Mouse (Mus musculus): ENCODE measurements around the gene Icam2. TPM values are rescaled to one million over a fixed set of nuclear protein-coding genes. Genes with fewer than 3 reads are reported as not detected.
A peak's percentile ranks its signal among the peaks of the same experiment; 100 is the strongest.

Gene Icam2
- total and polyA plus RNA-seq, 3 experiments: 49.6 to 82.7 TPM; not detected in 1

DNA sequence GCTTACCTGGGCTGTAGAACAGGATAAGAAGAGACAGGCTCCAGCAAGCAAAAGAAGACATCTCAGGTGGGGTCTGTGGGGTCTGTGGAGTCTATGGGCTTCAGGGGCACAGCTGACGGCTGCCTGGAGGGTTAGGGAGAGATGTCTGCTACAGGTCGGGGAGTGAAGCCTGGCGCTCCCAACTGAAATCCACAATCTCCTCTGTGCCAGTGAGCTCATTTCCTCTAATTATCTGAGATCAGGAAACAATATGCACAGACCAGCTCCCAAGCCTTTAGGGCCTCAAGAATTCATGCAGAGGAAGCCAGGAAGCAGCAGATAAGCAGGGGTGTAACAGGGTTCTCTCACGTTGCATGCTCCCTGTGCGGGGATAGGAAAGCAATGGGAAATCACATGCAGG lies 5.5 kb downstream of the Icam2 start (continued):
- TF ChIP-seq GATA1 (IDR thresholded peaks at IDR 0.05; ENCODE audit: low read depth, low read length) (peak; percentile 93), ELF1 (IDR thresholded peaks at IDR 0.05; ENCODE audit: low read depth, low read length) (peak; percentile 82)

DNA sequence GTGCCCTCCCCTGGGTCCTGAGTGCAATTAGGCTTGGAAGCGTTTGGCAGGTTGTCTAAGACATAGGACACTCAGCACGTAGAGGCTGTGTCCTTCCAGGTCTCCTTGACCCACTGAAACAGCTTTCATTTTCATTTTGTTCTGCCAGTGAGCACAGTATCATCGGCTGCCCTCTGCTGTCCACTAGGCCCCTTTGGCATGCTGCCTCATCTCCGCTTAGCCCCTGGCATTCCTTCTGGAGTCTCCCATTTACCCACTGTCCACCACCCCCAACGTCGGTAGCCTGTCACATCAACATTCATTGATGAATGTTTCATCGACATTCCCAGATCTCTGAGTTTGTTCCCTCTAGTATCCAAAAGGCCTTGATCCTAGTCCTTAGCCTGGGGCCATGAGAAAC lies 6.0 kb downstream of the Icam2 start:
- no peaks in the 10 kb centered on the region for H3K27me3 ChIP-seq (ENCODE audit: control insufficient read depth in 1 of 2, insufficient read depth in 2 of 2, low read length in 2 of 2)
- H3K27ac ChIP-seq (ENCODE audit: control insufficient read depth, low read depth, low read length): peak overlapping the region; percentile 85
- H3K4me3 ChIP-seq (ENCODE audit: control insufficient read depth in 1 of 2, insufficient read depth in 1 of 2, low read depth in 2 of 2, low read length in 2 of 2): peak overlapping the region; percentile 57 to 89
- peaks cover 15 to 36% of the 10 kb centered on the region in 2 experiments for H3K4me1 ChIP-seq (ENCODE audit: control insufficient read depth in 1 of 2, insufficient read depth in 2 of 2, low read length in 2 of 2)
- H3K79me2 ChIP-seq (ENCODE audit: control insufficient read depth, insufficient read depth, low read length, poor library complexity): peaks cover 18% of the 10 kb centered on the region
- peak overlapping the region; percentile 60 for H3K9ac ChIP-seq (ENCODE audit: control insufficient read depth, low read depth, low read length, poor library complexity, severe bottlenecking)
- peaks cover 0 to 33% of the 10 kb centered on the region in 2 experiments; a peak in 2 of 4 replicates for H3K36me3 ChIP-seq (ENCODE audit: control insufficient read depth in 1 of 2, insufficient read depth in 2 of 2, low read length in 2 of 2)
- no peaks in the 10 kb centered on the region for H3K9me3 ChIP-seq (replicated peaks; ENCODE audit: insufficient read depth, low read length)
- DNase-seq (ENCODE audit: low read depth, low spot score): peak; percentile 42
- TF ChIP-seq ETS1 (IDR thresholded peaks at IDR 0.05; ENCODE audit: low read depth, low read length): peak; percentile 32; the same call in 1 of the 2 replicates
- TF ChIP-seq CTCF (IDR thresholded peaks at IDR 0.05 in 2 of 3, conservative IDR thresholded peaks at IDR 0.05 in 1 of 3; ENCODE audit: control insufficient read depth in 1 of 3, insufficient read depth in 1 of 3, low read depth in 2 of 3, low read length in 3 of 3, poor library complexity in 1 of 3, severe bottlenecking in 1 of 3): peak in 2 of 3 experiments; percentile 10 to 26; a peak in 1 of 6 replicates
- TF ChIP-seq MAZ (IDR thresholded peaks at IDR 0.05; ENCODE audit: low read depth, low read length): no peak
- no peak for TF ChIP-seq USF2 (IDR thresholded peaks at IDR 0.05; ENCODE audit: borderline replicate concordance in 1 of 2, insufficient read depth in 1 of 2, low read depth in 1 of 2, low read length in 2 of 2)
- TF ChIP-seq MAFK (IDR thresholded peaks at IDR 0.05; ENCODE audit: borderline replicate concordance, low read depth, low read length): no peak
- no peak for TF ChIP-seq CHD1 (IDR thresholded peaks at IDR 0.05; ENCODE audit: low read depth, low read length)
- no peak for TF ChIP-seq SMC3 (IDR thresholded peaks at IDR 0.05; ENCODE audit: low read depth, low read length)
- no peak for TF ChIP-seq CHD2 (IDR thresholded peaks at IDR 0.05; ENCODE audit: low read length)
- TF ChIP-seq MXI1 (IDR thresholded peaks at IDR 0.05; ENCODE audit: low read depth, low read length): no peak
- no peak for TF ChIP-seq EP300 (IDR thresholded peaks at IDR 0.05; ENCODE audit: low read depth in 1 of 2, low read length in 2 of 2)
- TF ChIP-seq TBP (IDR thresholded peaks at IDR 0.05; ENCODE audit: low read depth, low read length): 0 out of 2 replicates have a peak, but pooled peaks have one; percentile 18
- no peak for TF ChIP-seq GABPA (IDR thresholded peaks at IDR 0.05; ENCODE audit: low read depth, low read length)
- TF ChIP-seq RCOR1 (IDR thresholded peaks at IDR 0.05; ENCODE audit: low read depth, low read length): no peak
- TF ChIP-seq ELF1 (IDR thresholded peaks at IDR 0.05; ENCODE audit: low read depth, low read length): no peak
- TF ChIP-seq MEF2A (IDR thresholded peaks at IDR 0.05; ENCODE audit: extremely low read depth, insufficient replicate concordance, low read depth, low read length, poor library complexity, severe bottlenecking): no peak

DNA sequence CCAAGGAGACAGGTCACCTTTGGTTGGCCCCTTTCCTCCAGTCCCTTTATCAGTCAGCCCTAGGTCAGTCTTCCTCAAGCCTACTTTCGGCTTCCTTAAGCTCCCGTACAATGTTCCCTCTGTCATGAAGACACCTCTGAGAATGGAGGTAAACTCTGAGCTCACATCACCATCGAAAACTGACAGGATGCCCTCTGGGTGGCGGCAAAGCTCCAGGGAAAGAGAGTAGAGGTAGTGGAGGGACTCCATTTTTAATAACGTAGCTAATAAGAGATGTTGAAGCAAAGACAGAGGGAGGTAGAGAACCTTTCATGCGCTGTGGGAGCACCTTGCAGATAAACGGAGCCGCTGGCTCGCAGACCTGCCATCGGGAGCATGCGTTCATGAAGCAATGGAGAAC lies 6.9 kb downstream of the Icam2 start:
- Histone ChIP-seq H3K9me3 (replicated peaks; ENCODE audit: insufficient read depth, low read length) (no peaks in the 10 kb centered on the region), H3K36me3 (ENCODE audit: control insufficient read depth in 1 of 2, insufficient read depth in 2 of 2, low read length in 2 of 2) (peaks cover 0 to 28% of the 10 kb centered on the region in 2 experiments; a peak in 2 of 4 replicates), H3K4me1 (ENCODE audit: control insufficient read depth in 1 of 2, insufficient read depth in 2 of 2, low read length in 2 of 2) (peaks cover 13 to 33% of the 10 kb centered on the region in 2 experiments), H3K79me2 (ENCODE audit: control insufficient read depth, insufficient read depth, low read length, poor library complexity) (peaks cover 18% of the 10 kb centered on the region), H3K4me3 (ENCODE audit: control insufficient read depth in 1 of 2, insufficient read depth in 1 of 2, low read depth in 2 of 2, low read length in 2 of 2) (peak overlapping the region; percentile 57 to 89), H3K27ac (ENCODE audit: control insufficient read depth, low read depth, low read length) (no peak overlapping the region), H3K9ac (ENCODE audit: control insufficient read depth, low read depth, low read length, poor library complexity, severe bottlenecking) (peak overlapping the region; percentile 60), H3K27me3 (ENCODE audit: control insufficient read depth in 1 of 2, insufficient read depth in 2 of 2, low read length in 2 of 2) (no peaks in the 10 kb centered on the region)
- peak; percentile 61 for DNase-seq (ENCODE audit: low read depth, low spot score)
- TF ChIP-seq RAD21 (IDR thresholded peaks at IDR 0.05; ENCODE audit: low read depth, low read length) (peak; percentile 67), SIN3A (IDR thresholded peaks at IDR 0.05; ENCODE audit: low read length) (0 out of 2 replicates have a peak, but pooled peaks have one; percentile 16), KAT2A (conservative IDR thresholded peaks at IDR 0.05; ENCODE audit: low read depth, low read length) (no peak), ZC3H11A (IDR thresholded peaks at IDR 0.05; ENCODE audit: low read depth, low read length) (peak; percentile 46), JUND (IDR thresholded peaks at IDR 0.05; ENCODE audit: low read depth, low read length) (no peak), SMC3 (IDR thresholded peaks at IDR 0.05; ENCODE audit: low read depth, low read length) (peak; percentile 61), POLR2A (IDR thresholded peaks at IDR 0.05; ENCODE audit: control insufficient read depth in 1 of 2, insufficient read depth in 1 of 2, low read depth in 1 of 2, low read length in 2 of 2, poor library complexity in 1 of 2) (no peak), ETS1 (IDR thresholded peaks at IDR 0.05; ENCODE audit: low read depth, low read length) (no peak), CTCF (IDR thresholded peaks at IDR 0.05 in 2 of 3, conservative IDR thresholded peaks at IDR 0.05 in 1 of 3; ENCODE audit: control insufficient read depth in 1 of 3, insufficient read depth in 1 of 3, low read depth in 2 of 3, low read length in 3 of 3, poor library complexity in 1 of 3, severe bottlenecking in 1 of 3) (peak in 2 of 3 experiments; percentile 49 to 69; a peak in 4 of 6 replicates), POLR2AphosphoS2 (IDR thresholded peaks at IDR 0.05; ENCODE audit: low read length) (no peak)
